Mouse (Mus musculus): ENCODE data around the gene Ddi2. TPM values are rescaled to one million over a fixed set of nuclear protein-coding genes. Genes with fewer than 3 reads are reported as not detected.

The Ddi2 gene
- polyA plus RNA-seq, 1 experiment: 21.2 TPM

- no peak overlapping the region for H3K4me3 ChIP-seq (ENCODE audit: low read depth, low read length)
- H3K27ac ChIP-seq (ENCODE audit: insufficient read depth, low read depth, low read length): peak overlapping the region; percentile 96
- no peaks in the 10 kb centered on the region for H3K27me3 ChIP-seq (ENCODE audit: control insufficient read depth, insufficient read depth, low read length)
- H3K4me1 ChIP-seq (ENCODE audit: control insufficient read depth, insufficient read depth, insufficient read length, low read length): peaks cover 49% of the 10 kb centered on the region
- TF ChIP-seq POLR2A (IDR thresholded peaks at IDR 0.05; ENCODE audit: low read depth, low read length) (no peak), CTCF (IDR thresholded peaks at IDR 0.05; ENCODE audit: extremely low read depth, insufficient read length, insufficient replicate concordance, low read depth, low read length) (no peak)
- no peaks in the 10 kb centered on the region for H3K36me3 ChIP-seq (ENCODE audit: control insufficient read depth, insufficient read depth, low read length)
- 31% methylated on average over 3 of the region's 3 CpGs for WGBS
These were observed 6.0 kb upstream of the Ddi2 start for GRCm38 (mm10) chr4:141729266-141729665.

GRCm38 (mm10) chr4:141725738-141726137, 2.5 kb upstream of the Ddi2 start:
- H3K27ac ChIP-seq (ENCODE audit: insufficient read depth, low read depth, low read length): peak overlapping the region; percentile 92
- H3K36me3 ChIP-seq (ENCODE audit: control insufficient read depth, insufficient read depth, low read length): no peaks in the 10 kb centered on the region
- peaks cover 45% of the 10 kb centered on the region for H3K4me1 ChIP-seq (ENCODE audit: control insufficient read depth, insufficient read depth, insufficient read length, low read length)
- H3K4me3 ChIP-seq (ENCODE audit: low read depth, low read length): no peak overlapping the region
- WGBS: 18% methylated on average over 3 of the region's 3 CpGs
- no peaks in the 10 kb centered on the region for H3K27me3 ChIP-seq (ENCODE audit: control insufficient read depth, insufficient read depth, low read length)
- TF ChIP-seq CTCF (IDR thresholded peaks at IDR 0.05; ENCODE audit: extremely low read depth, insufficient read length, insufficient replicate concordance, low read depth, low read length): no peak
- no peak for TF ChIP-seq POLR2A (IDR thresholded peaks at IDR 0.05; ENCODE audit: low read depth, low read length)

- H3K27me3 ChIP-seq (ENCODE audit: control insufficient read depth, insufficient read depth, low read length): no peaks in the 10 kb centered on the region
- no peak overlapping the region for H3K4me3 ChIP-seq (ENCODE audit: low read depth, low read length)
- TF ChIP-seq CTCF (IDR thresholded peaks at IDR 0.05; ENCODE audit: extremely low read depth, insufficient read length, insufficient replicate concordance, low read depth, low read length) (no peak), POLR2A (IDR thresholded peaks at IDR 0.05; ENCODE audit: low read depth, low read length) (no peak)
- WGBS: 21% methylated on average over 5 of the region's 5 CpGs
- peaks cover 1% of the 10 kb centered on the region; the same call in 1 of the 2 replicates for H3K36me3 ChIP-seq (ENCODE audit: control insufficient read depth, insufficient read depth, low read length)
- H3K4me1 ChIP-seq (ENCODE audit: control insufficient read depth, insufficient read depth, insufficient read length, low read length): peaks cover 40% of the 10 kb centered on the region
- peak overlapping the region; percentile 92 for H3K27ac ChIP-seq (ENCODE audit: insufficient read depth, low read depth, low read length)
These were observed 2.1 kb upstream of the Ddi2 start for GRCm38 (mm10) chr4:141725277-141725676.

GRCm38 (mm10) chr4:141724594-141724993, 1.4 kb upstream of the Ddi2 start:
- peak overlapping the region; percentile 92; the same call in 1 of the 2 replicates for H3K27ac ChIP-seq (ENCODE audit: insufficient read depth, low read depth, low read length)
- H3K36me3 ChIP-seq (ENCODE audit: control insufficient read depth, insufficient read depth, low read length): peaks cover 7% of the 10 kb centered on the region; the same call in 1 of the 2 replicates
- H3K27me3 ChIP-seq (ENCODE audit: control insufficient read depth, insufficient read depth, low read length): no peaks in the 10 kb centered on the region
- H3K4me1 ChIP-seq (ENCODE audit: control insufficient read depth, insufficient read depth, insufficient read length, low read length): peaks cover 35% of the 10 kb centered on the region
- H3K4me3 ChIP-seq (ENCODE audit: low read depth, low read length): no peak overlapping the region
- TF ChIP-seq POLR2A (IDR thresholded peaks at IDR 0.05; ENCODE audit: low read depth, low read length) (no peak), CTCF (IDR thresholded peaks at IDR 0.05; ENCODE audit: extremely low read depth, insufficient read length, insufficient replicate concordance, low read depth, low read length) (no peak)
- WGBS: 66% methylated on average over 11 of the region's 11 CpGs

GRCm38 (mm10) chr4:141723673-141724068, 452 bp upstream of the Ddi2 start:
- TF ChIP-seq CTCF (IDR thresholded peaks at IDR 0.05; ENCODE audit: extremely low read depth, insufficient read length, insufficient replicate concordance, low read depth, low read length): no peak; the same call in 1 of the 2 replicates
- TF ChIP-seq POLR2A (IDR thresholded peaks at IDR 0.05; ENCODE audit: low read depth, low read length): no peak
- Histone ChIP-seq H3K4me1 (ENCODE audit: control insufficient read depth, insufficient read depth, insufficient read length, low read length) (peaks cover 35% of the 10 kb centered on the region), H3K4me3 (ENCODE audit: low read depth, low read length) (peak overlapping the region; percentile 88), H3K27me3 (ENCODE audit: control insufficient read depth, insufficient read depth, low read length) (no peaks in the 10 kb centered on the region), H3K36me3 (ENCODE audit: control insufficient read depth, insufficient read depth, low read length) (peaks cover 7% of the 10 kb centered on the region; the same call in 1 of the 2 replicates), H3K27ac (ENCODE audit: insufficient read depth, low read depth, low read length) (peak overlapping the region; percentile 34; the same call in 1 of the 2 replicates)
- WGBS: 6% methylated on average over 13 of the region's 13 CpGs

GRCm38 (mm10) chr4:141721961-141722360, 1.3 kb downstream of the Ddi2 start:
- Histone ChIP-seq H3K4me3 (ENCODE audit: low read depth, low read length) (peak overlapping the region; percentile 88; the same call in 1 of the 2 replicates), H3K27ac (ENCODE audit: insufficient read depth, low read depth, low read length) (peak overlapping the region; percentile 78)
- WGBS: 6% methylated on average over 6 of the region's 6 CpGs

GRCm38 (mm10) chr4:141720761-141721523, 2.3 kb downstream of the Ddi2 start:
- Histone ChIP-seq H3K4me1 (ENCODE audit: control insufficient read depth, insufficient read depth, insufficient read length, low read length) (peaks cover 15% of the 10 kb centered on the region), H3K27me3 (ENCODE audit: control insufficient read depth, insufficient read depth, low read length) (no peaks in the 10 kb centered on the region), H3K36me3 (ENCODE audit: control insufficient read depth, insufficient read depth, low read length) (peaks cover 15% of the 10 kb centered on the region), H3K27ac (ENCODE audit: insufficient read depth, low read depth, low read length) (peak overlapping the region; percentile 78), H3K4me3 (ENCODE audit: low read depth, low read length) (no peak overlapping the region)
- whole genome bisulfite sequencing: 10% methylated on average over 6 of the region's 6 CpGs
- no peak for TF ChIP-seq POLR2A (IDR thresholded peaks at IDR 0.05; ENCODE audit: low read depth, low read length)
- no peak for TF ChIP-seq CTCF (IDR thresholded peaks at IDR 0.05; ENCODE audit: extremely low read depth, insufficient read length, insufficient replicate concordance, low read depth, low read length)

More at GRCm38 (mm10) chr4:141721961-141722360, 1.3 kb downstream of the Ddi2 start:
- Histone ChIP-seq H3K27me3 (ENCODE audit: control insufficient read depth, insufficient read depth, low read length) (no peaks in the 10 kb centered on the region), H3K4me1 (ENCODE audit: control insufficient read depth, insufficient read depth, insufficient read length, low read length) (peaks cover 21% of the 10 kb centered on the region), H3K36me3 (ENCODE audit: control insufficient read depth, insufficient read depth, low read length) (peaks cover 11% of the 10 kb centered on the region; the same call in 1 of the 2 replicates)
- no peak for TF ChIP-seq POLR2A (IDR thresholded peaks at IDR 0.05; ENCODE audit: low read depth, low read length)
